Mouse (Mus musculus): Measurements from ENCODE around the gene Ss18l1. TPM values are rescaled to one million over a fixed set of nuclear protein-coding genes. Genes with fewer than 3 reads are reported as not detected.

Gene Ss18l1
- total RNA-seq, 2 experiments from 2014 or later = 34.8 to 36.0 TPM

DNA sequence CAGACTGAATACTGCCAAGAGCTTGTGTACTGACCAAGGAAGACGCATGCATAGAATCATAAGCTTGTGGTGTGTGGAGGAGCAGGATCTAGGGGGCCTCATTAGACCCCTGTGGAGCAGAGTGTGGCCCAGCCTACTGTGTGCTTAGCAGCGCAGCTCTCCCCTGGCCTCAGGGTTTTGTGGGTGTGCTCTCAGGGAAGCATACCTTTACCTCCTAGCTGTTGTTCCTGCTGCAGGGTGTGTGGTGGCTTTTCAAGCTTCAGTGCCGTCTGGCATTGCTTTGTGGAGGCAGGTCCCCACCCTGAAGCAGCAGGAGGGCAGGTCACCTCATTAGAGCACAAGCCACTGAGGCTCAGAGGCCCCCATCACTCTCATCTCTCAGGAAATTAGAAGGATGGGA, 35.3 kb downstream of the Ss18l1 start:
- intact Hi-C loops (cut with DNase I) = loop anchor here (10.0 kb wide), 1 partner anchor 177 kb away; the partner anchor contains the start of gene Rps21
- DNase-seq (ENCODE audit: low spot score in 2 of 2) = no peak

DNA sequence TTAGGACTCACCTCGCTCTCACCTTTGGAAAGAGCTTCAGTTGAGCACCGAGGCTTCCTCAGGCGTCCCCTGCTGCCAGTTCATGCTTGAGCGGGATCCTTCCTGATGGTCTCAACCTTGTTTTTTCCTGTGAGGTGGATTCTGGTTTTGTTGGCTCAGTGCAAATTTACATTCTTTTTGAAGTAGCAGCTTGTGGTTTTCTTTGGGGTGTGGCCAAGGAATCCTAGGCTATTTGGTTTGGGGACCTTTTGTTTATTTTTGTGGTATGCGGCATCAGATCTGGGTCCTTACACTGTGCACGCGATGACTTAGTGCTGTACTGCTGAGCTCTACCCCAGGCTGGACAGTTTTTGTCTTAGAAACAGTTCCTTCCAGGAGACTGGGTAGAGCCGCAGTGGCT, 38.4 kb downstream of the Ss18l1 start:
- intact Hi-C loops (cut with DNase I) = no loop called here

DNA sequence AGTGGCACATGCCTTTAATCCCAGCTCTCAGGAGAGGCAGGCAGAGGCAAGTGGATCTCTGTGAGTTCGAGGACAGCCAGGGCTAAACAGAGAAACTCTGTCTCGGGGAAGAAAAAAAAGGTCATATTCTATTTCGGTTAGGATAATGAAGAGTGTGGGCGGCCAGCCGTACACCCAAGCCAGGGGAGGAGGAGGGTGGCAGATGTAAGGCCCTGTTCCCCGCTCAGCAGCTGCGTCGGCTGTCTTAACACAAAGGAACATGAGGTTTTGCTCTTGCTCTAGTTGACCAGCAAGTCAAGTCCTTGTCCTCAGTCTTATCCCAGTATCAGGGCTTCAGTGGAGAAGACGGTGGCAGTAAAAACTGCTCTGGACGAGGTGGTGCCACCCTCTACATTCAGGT, 40.8 kb downstream of the Ss18l1 start:
- no peak for DNase-seq (ENCODE audit: low spot score in 2 of 2)
- intact Hi-C loops (cut with DNase I) = no loop called here

More for the DNA sequence above, 38.4 kb downstream of the Ss18l1 start:
- DNase-seq (ENCODE audit: low spot score in 2 of 2) = no peak

DNA sequence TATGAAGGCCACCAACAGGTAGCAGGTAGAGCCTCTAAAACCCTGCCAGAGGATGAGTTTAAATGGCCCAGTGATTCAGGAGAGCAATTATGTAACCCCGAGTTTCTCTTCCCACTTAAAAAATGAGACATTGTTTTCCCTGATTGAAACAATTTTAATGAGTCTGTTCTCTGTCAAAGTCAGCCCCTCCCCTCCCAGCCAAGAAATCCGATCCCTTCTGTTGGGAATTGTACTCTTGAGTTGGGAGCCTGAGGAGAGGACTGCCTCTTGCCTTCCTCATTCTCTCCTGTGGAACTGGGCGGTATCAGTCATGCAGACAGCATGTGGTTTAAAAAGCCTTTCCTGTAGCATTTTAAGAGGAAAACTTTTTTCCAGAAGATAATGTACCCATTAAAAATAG, 42.3 kb downstream of the Ss18l1 start:
- intact Hi-C loops (cut with DNase I) = no loop called here
- no peak for DNase-seq (ENCODE audit: low spot score in 2 of 2)

DNA sequence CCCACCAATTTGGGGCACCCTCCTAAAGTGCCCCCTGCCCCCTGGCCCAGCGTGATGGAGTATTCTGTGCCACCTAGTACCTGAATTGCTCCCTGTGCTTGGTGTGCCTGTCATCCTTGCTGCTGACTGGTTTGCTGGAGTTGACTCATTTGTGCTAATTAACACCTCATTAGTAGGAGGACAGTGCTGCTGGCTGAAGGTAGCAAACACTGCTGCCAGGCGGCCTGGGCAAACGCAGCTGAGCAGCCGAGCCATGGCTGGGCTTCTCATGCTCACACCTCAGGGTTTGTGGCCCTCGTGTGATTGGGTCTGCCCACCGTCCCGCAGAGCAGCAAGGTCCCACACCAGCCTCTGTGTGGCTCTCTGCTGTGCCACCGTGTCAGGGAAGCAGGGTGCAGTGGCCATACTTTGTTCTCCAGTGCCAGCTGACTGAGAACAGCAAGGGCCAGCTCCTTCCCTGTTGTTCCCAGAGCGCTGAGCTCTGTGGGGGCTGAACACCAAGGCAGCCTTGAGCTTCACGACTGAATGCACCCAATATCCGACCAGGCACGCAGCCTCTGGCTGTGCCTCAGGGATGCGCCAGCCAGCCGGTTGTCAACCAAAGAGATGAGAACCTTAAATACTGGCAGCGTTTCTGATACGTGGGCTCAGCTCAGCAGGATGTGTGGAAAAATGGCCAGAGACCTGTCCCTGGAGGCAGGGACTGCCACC, 43.8 kb downstream of the Ss18l1 start:
- DNase-seq (ENCODE audit: low spot score in 2 of 2) = no peak
- intact Hi-C loops (cut with DNase I) = no loop called here

GRCm38 (mm10) chr2:180086637-180087027, 44.3 kb downstream of the Ss18l1 start:
- intact Hi-C loops (cut with DNase I) = no loop called here
- DNase-seq (ENCODE audit: low spot score in 2 of 2) = no peak

GRCm38 (mm10) chr2:180087472-180087871, 45.2 kb downstream of the Ss18l1 start:
- no peak for DNase-seq (ENCODE audit: low spot score in 2 of 2)
- intact Hi-C loops (cut with DNase I) = no loop called here

GRCm38 (mm10) chr2:180090285-180090684, 48.0 kb downstream of the Ss18l1 start:
- DNase-seq (ENCODE audit: low spot score in 2 of 2) = no peak
- intact Hi-C loops (cut with DNase I) = no loop called here

DNA sequence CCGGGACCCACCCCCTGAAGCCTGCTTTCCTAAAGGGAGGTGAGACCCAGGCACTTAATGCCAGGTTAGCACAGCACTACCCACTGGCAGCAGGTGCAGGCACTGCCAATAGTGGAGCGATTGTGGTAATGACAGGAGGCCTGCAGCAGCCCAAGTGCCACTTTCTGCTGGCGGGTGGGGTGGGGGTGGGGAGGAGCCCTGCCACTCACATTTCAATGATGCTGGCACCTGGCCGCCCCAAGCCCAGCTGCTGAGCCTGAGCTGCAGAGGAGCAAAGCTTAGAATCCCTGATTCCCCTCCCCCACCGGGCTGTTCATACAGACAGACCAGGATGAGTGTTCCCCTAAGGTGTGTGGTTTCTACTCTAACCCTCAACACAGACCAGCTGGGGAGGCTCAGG, 53.4 kb downstream of the Ss18l1 start:
- DNase-seq (ENCODE audit: low spot score in 2 of 2) = no peak
- intact Hi-C loops (cut with DNase I) = loop anchor here (5.0 kb wide), 1 partner anchor 77 kb away; the partner anchor contains the start of gene Adrm1

DNA sequence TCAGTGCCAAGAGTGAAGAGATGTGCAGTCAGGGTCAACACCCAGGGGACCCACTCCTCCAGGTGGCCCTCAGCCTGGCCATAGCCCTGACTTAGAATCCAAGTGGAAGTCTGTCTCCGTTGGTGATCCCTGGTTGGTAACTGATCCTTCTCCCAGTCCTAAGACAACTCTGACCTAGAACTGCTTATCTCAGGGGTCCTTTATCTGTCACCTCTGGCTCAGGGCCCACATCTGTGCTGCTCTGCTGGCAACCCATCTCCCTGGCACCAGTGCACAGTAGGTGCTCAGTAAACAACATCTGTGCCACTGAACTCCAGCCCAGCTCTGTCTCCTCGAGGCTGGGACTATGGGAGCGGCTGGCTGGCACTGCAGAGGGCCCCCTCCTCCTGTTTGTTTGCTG, 55.3 kb downstream of the Ss18l1 start:
- intact Hi-C loops (cut with DNase I) = loop anchor here (5.0 kb wide), 1 partner anchor 75 kb away; the partner anchor contains the start of gene Adrm1
- DNase-seq (ENCODE audit: low spot score in 2 of 2) = no peak

GRCm38 (mm10) chr2:180098167-180098566, 55.9 kb downstream of the Ss18l1 start:
- intact Hi-C loops (cut with DNase I) = loop anchor here (5.0 kb wide), 1 partner anchor 74 kb away; the partner anchor contains the start of gene Adrm1
- DNase-seq (ENCODE audit: low spot score in 2 of 2) = no peak

- intact Hi-C loops (cut with DNase I) = loop anchor here (5.0 kb wide), 1 partner anchor 73 kb away; the partner anchor contains the start of gene Adrm1
- DNase-seq (ENCODE audit: low spot score in 2 of 2) = no peak
These were observed 57.2 kb downstream of the Ss18l1 start for GRCm38 (mm10) chr2:180099529-180099928.

- intact Hi-C loops (cut with DNase I) = no loop called here
- DNase-seq (ENCODE audit: low spot score in 2 of 2) = no peak
These were observed 61.1 kb downstream of the Ss18l1 start for GRCm38 (mm10) chr2:180103151-180103977.

- intact Hi-C loops (cut with DNase I) = no loop called here
- DNase-seq (ENCODE audit: low spot score in 2 of 2) = peak in 1 of 2 experiments; percentile 76
These were observed 61.8 kb downstream of the Ss18l1 start, which contains the start of gene Hrh3 for GRCm38 (mm10) chr2:180103978-180104658. Gene Hrh3, minus strand, starts transcription at chr2:180104488.

- no peak for DNase-seq (ENCODE audit: low spot score in 2 of 2)
These were observed 62.5 kb downstream of the Ss18l1 start for GRCm38 (mm10) chr2:180104659-180105377.

DNA sequence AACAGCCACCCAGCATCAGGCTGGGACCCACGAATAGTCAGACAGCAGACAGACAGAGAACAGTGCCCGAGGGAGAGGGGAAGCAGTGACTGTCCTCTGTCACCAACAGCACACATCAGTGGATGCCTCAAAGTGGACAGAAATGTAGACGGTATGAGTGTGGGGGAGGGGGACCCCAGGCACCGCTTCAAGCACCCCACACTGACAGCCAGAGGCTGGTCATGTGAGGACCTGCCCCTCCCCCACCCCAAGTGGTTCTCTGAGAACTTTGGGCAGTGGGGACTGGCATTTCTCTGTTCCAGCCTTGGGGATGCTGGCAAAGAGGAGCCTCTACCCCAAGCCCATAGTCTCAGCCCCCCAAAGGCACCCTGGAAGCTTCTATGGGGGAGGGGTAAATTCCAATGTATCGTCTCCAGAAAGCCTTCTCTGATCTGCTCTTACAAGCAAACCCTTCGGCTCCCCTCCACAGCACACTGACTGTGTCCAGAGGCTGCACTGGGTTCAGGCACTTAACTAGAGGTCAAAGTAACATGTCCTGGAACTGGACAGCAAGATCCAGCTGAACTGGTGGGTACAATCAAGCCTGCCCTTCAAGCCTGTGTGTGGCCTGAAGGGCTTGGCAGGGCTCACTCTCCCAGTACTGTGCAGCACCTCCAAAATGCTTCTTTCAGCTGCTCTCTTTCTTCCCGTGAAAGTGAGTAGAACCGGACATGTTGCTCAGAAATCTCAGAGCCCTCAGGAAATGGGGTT, 63.3 kb downstream of the Ss18l1 start:
- no peak for DNase-seq (ENCODE audit: low spot score in 2 of 2)

More at GRCm38 (mm10) chr2:180104659-180105377, 62.5 kb downstream of the Ss18l1 start:
- intact Hi-C loops (cut with DNase I) = no loop called here

DNA sequence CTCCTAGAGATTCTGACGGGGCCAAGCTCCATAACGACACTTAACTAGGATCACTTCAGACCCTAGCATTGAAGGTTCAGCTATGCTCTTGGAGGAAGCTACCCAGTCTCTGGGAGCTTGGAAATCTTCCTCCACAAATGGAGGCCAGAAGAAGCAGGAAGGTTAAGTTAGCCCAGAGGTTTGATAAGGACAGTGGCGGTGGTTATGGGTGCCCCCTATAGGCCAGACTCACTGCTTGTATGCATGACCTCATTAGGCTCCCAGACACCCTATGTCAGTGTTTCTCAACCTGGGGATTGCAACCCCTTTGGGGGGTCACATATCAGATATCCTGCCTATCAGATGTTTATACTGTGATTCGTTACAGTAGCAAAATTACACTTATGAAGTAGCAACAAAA, 64.8 kb downstream of the Ss18l1 start:
- DNase-seq (ENCODE audit: low spot score in 2 of 2) = no peak
- intact Hi-C loops (cut with DNase I) = no loop called here

More for the DNA sequence above, 63.3 kb downstream of the Ss18l1 start:
- intact Hi-C loops (cut with DNase I) = no loop called here

- intact Hi-C loops (cut with DNase I) = no loop called here
- DNase-seq (ENCODE audit: low spot score in 2 of 2) = no peak
These were observed 66.0 kb downstream of the Ss18l1 start for GRCm38 (mm10) chr2:180108285-180108684.

Data from left cerebral cortex, postnatal 25 days (tissue).